Mouse (Mus musculus) kidney, postnatal 0 days (tissue): ENCODE results near the gene Epop. TPM values are rescaled to one million over a fixed set of nuclear protein-coding genes. Genes with fewer than 3 reads are reported as not detected.
"Not testable (repeated sequence)": the region's sequence is repeated elsewhere in the genome, so short reads cannot be mapped to it uniquely, and the experiment has no call there.

ENCODE experiments used
- ATAC-seq: fragments of 200-750 bp; cut with Nextera tagmentation; replicated peaks from 2 replicates; pipeline ENCODE4 v1.8.0; 2017; ENCODE audit warnings: low read depth, moderate number of reproducible peaks, moderate TSS enrichment, moderate library complexity; ENCODE audit not compliant: low FRiP score
- DNase-seq: peaks from one replicate; pipeline ENCODE4 v3.0.0-alpha.2; 2016; ENCODE audit warnings: low spot score
- H3K27ac ChIP-seq: fragments of 300-500 bp; sonication (generic); 2 replicates; pipeline ENCODE4 v1.5.1; 2014; ENCODE audit warnings: mild to moderate bottlenecking
- H3K27me3 ChIP-seq: fragments of 300-500 bp; sonication (generic); 2 replicates; pipeline ENCODE4 v1.6.1; 2014; ENCODE audit warnings: low read length, mixed read lengths; ENCODE audit not compliant: insufficient read depth
- H3K36me3 ChIP-seq: fragments of 300-500 bp; sonication (generic); 2 replicates; pipeline ENCODE4 v1.6.1; 2014; ENCODE audit warnings: low read length, mixed read lengths; ENCODE audit not compliant: insufficient read depth
- H3K4me1 ChIP-seq: fragments of 300-500 bp; sonication (generic); replicated peaks from 2 replicates; pipeline ENCODE4 v1.6.1; 2014; ENCODE audit warnings: antibody characterized with exemption, low read length, mixed read lengths; ENCODE audit not compliant: insufficient read depth
- H3K4me2 ChIP-seq: fragments of 300-500 bp; sonication (generic); 2 replicates; pipeline ENCODE4 v1.6.1; 2014; ENCODE audit warnings: mild to moderate bottlenecking, low read length, moderate library complexity, mixed read lengths
- H3K4me3 ChIP-seq: fragments of 300-500 bp; sonication (generic); replicated peaks from 2 replicates; pipeline ENCODE4 v1.5.1; 2014; ENCODE audit warnings: low read depth, low read length
- H3K9ac ChIP-seq: fragments of 300-500 bp; sonication (generic); 2 replicates; pipeline ENCODE4 v1.6.1; 2014; ENCODE audit warnings: low read depth, low read length
- H3K9me3 ChIP-seq: fragments of 300-500 bp; sonication (generic); replicated peaks from 2 replicates; pipeline ENCODE4 v1.6.1; 2016; ENCODE audit warnings: low read length, inconsistent platforms, mixed read lengths
- CTCF ChIP-seq: IDR thresholded peaks from 2 replicates; pipeline ENCODE4 v1.5.1; 2016; ENCODE audit warnings: antibody characterized with exemption, low read depth, mild to moderate bottlenecking, moderate library complexity
- WGBS: fragments of 180-500 bp; shearing (Covaris S2); extraction: QIAGEN DNeasy Blood & Tissue Kit; methylation state at CpG from one replicate; pipeline ENCODE4 v1.1.7; 2014; 5-methylcytosine and 5-hydroxymethylcytosine counted together
- polyA plus RNA-seq: library from polyadenylated mRNA; unstranded; fragments of >200 nt; fragmentation: Nextera tagmentation; extraction: Ambion mirVana; gene quantifications from 2 replicates; pipeline ENCODE4 v1.2.1, GENCODE M21; 2015

Gene Epop
- polyA plus RNA-seq, 1 experiment from 2014 or later, result 4.1 TPM

DNA sequence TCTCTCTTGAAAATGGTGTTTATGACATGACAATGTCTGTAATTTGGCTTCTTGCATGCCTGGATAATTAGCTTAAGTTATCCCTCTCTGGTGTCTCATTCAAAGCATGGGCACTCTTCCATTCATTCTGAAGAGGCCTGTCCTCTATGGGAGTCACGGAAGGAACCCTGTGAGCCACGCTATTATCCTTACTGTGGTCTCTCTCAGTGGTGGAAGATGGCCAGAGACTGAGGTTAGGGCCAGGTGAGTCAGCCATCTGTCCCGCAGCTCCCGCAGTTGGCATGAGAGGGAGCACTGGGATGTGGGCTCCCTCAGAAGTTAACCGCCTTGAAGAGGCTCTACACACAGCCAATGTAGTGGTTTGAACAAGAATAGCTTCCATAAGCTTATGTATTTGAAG lies 20.8 kb upstream of the Epop start:
- no peak for ATAC-seq
- no peak for TF ChIP-seq CTCF

DNA sequence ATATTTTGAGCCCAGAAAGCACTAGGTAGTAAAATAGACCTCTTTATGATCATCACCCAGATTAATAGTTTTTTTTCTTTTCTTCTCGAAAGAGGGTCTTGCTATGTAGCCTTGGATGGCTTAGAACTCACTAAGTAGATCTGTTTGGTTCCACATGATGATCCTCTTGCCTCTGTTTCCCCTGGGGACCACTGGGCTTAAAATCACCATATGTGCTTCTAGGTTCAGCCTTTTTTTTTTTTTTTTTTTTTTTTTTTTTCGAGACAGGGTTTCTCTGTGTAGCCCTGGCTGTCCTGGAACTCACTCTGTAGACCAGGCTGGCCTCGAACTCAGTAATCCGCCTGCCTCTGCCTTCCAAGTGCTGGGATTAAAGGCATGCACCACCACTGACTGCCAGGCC lies 19.0 kb upstream of the Epop start:
- not testable (repeated sequence) for H3K4me2 ChIP-seq, H3K4me3 ChIP-seq, DNase-seq, H3K4me1 ChIP-seq, H3K9ac ChIP-seq, H3K36me3 ChIP-seq, H3K27ac ChIP-seq, ATAC-seq, H3K27me3 ChIP-seq, H3K9me3 ChIP-seq
- 65% methylated on average over 4 of the region's 4 CpGs for WGBS

More for the DNA sequence above, 20.8 kb upstream of the Epop start:
- no peak overlapping the region for H3K9ac ChIP-seq
- 55% methylated on average over 5 of the region's 5 CpGs for WGBS
- no peak overlapping the region for H3K4me3 ChIP-seq
- DNase-seq, result no peak
- no peak overlapping the region for H3K27ac ChIP-seq
- no peaks in the 10 kb centered on the region for H3K9me3 ChIP-seq
- H3K27me3 ChIP-seq, result no peaks in the 10 kb centered on the region
- H3K36me3 ChIP-seq, result no peaks in the 10 kb centered on the region
- no peak overlapping the region for H3K4me2 ChIP-seq
- no peaks in the 10 kb centered on the region for H3K4me1 ChIP-seq

GRCm38 (mm10) chr11:97644834-97645233 lies 15.3 kb upstream of the Epop start:
- Histone ChIP-seq H3K9me3 (no peaks in the 10 kb centered on the region), H3K27me3 (no peaks in the 10 kb centered on the region), H3K9ac (no peak overlapping the region), H3K36me3 (no peaks in the 10 kb centered on the region), H3K4me1 (no peaks in the 10 kb centered on the region), H3K4me2 (no peak overlapping the region), H3K4me3 (no peak overlapping the region), H3K27ac (no peak overlapping the region)
- WGBS, result 6% methylated on average over 6 of the region's 6 CpGs
- peak; percentile 87 for DNase-seq
- ATAC-seq, result no peak
- TF ChIP-seq CTCF, result peak; percentile 85

DNA sequence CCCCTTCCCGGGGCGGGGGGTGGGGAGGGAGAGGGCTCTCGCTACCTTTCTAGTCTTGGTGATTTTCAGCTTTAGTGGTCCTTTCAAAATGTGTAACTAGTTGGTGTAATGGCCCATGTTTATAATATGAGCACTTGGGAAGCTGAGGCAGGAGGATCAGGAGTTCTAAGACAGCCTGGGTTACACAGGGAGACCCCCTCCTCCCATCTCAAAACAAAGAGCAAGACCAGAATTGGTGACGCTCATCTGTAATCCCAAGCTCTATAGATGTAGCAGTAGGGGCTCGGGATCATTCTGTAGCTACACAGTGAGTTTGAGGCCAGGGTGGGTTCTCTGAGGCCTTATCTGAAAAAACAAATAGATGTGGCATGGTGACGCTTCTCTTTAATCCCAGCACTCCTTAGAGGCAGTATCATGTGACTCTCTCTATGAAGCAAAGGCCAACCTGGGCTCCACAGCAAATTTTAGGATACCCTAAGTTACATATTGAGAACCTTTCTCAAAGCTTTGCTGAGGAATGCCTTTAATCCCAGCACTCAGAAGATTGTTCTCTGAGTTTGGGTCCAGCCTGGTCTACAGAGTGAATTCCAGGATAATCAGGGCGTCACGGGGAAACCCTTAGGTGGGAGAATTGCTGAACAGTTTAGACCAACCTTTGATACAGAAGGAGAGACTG lies 14.0 kb upstream of the Epop start:
- H3K36me3 ChIP-seq, result no peaks in the 10 kb centered on the region

GRCm38 (mm10) chr11:97642746-97643145 lies 13.2 kb upstream of the Epop start:
- WGBS, result 58% methylated on average over 2 of the region's 2 CpGs
- Histone ChIP-seq H3K9ac (no peak overlapping the region), H3K4me3 (no peak overlapping the region), H3K27ac (no peak overlapping the region), H3K36me3 (no peaks in the 10 kb centered on the region), H3K9me3 (no peaks in the 10 kb centered on the region), H3K27me3 (no peaks in the 10 kb centered on the region), H3K4me1 (no peaks in the 10 kb centered on the region), H3K4me2 (no peak overlapping the region)
- peak; percentile 33; the same call in 1 of the 2 replicates for TF ChIP-seq CTCF
- ATAC-seq (no peak), DNase-seq (no peak)

More for the DNA sequence above, 14.0 kb upstream of the Epop start:
- no peak overlapping the region for H3K9ac ChIP-seq
- ATAC-seq (no peak), DNase-seq (no peak)
- H3K4me1 ChIP-seq, result no peaks in the 10 kb centered on the region
- H3K9me3 ChIP-seq, result no peaks in the 10 kb centered on the region
- H3K4me2 ChIP-seq, result no peak overlapping the region
- H3K27me3 ChIP-seq, result no peaks in the 10 kb centered on the region
- no peak for TF ChIP-seq CTCF
- H3K27ac ChIP-seq, result no peak overlapping the region
- WGBS, result 78% methylated on average over 8 of the region's 8 CpGs
- no peak overlapping the region for H3K4me3 ChIP-seq

DNA sequence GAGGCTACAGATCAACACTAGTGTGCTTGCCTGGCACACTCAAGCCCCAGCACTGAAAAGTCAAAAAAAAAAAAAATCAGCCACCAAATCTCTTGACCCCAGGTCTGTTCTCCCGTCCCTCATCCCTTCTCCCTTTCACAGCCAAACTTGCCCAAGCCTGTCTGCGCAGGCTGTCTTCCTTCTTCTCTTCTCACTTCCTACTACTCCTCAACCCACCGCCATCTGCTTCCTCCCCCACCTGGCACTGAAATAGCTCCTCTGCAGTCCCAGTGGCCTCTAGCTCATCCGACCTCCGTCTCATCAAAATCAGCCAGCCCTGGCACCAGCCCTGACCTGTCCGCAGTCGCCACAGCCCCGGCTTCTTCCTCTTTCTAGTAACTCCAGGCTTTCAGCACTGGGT lies 12.2 kb upstream of the Epop start:
- ATAC-seq (no peak), DNase-seq (no peak)
- H3K4me3 ChIP-seq, result no peak overlapping the region
- no peaks in the 10 kb centered on the region for H3K27me3 ChIP-seq
- H3K36me3 ChIP-seq, result no peaks in the 10 kb centered on the region
- no peak overlapping the region for H3K27ac ChIP-seq
- no peaks in the 10 kb centered on the region for H3K4me1 ChIP-seq
- no peak overlapping the region for H3K9ac ChIP-seq
- no peak for TF ChIP-seq CTCF
- no peaks in the 10 kb centered on the region for H3K9me3 ChIP-seq
- no peak overlapping the region for H3K4me2 ChIP-seq
- WGBS, result 33% methylated on average over 8 of the region's 8 CpGs

GRCm38 (mm10) chr11:97635468-97636019 lies 6.0 kb upstream of the Epop start:
- H3K4me2 ChIP-seq, result no peak overlapping the region
- peaks cover 12% of the 10 kb centered on the region for H3K27me3 ChIP-seq
- WGBS, result 72% methylated on average over 11 of the region's 11 CpGs
- no peaks in the 10 kb centered on the region for H3K9me3 ChIP-seq
- no peak for TF ChIP-seq CTCF
- no peak overlapping the region for H3K9ac ChIP-seq
- no peak overlapping the region for H3K27ac ChIP-seq
- no peak overlapping the region for H3K4me3 ChIP-seq
- no peaks in the 10 kb centered on the region for H3K36me3 ChIP-seq
- no peak for DNase-seq
- H3K4me1 ChIP-seq, result no peaks in the 10 kb centered on the region
- ATAC-seq, result no peak

DNA sequence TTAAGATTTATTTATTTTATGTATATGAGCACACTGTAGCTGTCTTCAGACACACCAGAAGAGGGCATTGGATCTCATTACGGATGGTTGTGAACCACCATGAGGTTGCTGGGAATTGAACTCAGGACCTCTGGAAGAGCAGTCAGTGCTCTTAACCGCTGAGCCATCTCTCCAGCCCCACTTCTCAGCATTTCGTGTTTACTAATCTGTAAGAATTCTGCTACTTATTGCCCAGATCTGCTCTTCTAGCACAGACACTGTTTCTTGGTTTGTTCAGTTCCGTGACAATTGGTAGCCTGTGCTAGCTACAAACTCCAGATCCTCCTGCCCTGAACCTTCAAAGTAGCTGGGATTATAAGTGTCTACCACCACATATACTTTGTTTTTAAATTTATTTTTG lies 2.9 kb upstream of the Epop start:
- Histone ChIP-seq H3K4me1 (peaks cover 17% of the 10 kb centered on the region; the same call in 1 of the 2 replicates), H3K27me3 (peaks cover 31% of the 10 kb centered on the region)
- not testable (repeated sequence) for DNase-seq, H3K36me3 ChIP-seq, H3K9ac ChIP-seq, H3K27ac ChIP-seq, ATAC-seq, H3K9me3 ChIP-seq, H3K4me2 ChIP-seq, H3K4me3 ChIP-seq
- WGBS, result 87% methylated on average over 4 of the region's 4 CpGs
